Mouse (Mus musculus) ES-Bruce4 (cell line): Measurements from ENCODE around the gene Zfp760.

Experiments used
- CTCF ChIP-seq: IDR thresholded peaks from one replicate; pipeline ENCODE4 v1.8.1; 2011; ENCODE audit warnings: low read depth, low read length
- POLR2A ChIP-seq: IDR thresholded peaks from one replicate; pipeline ENCODE4 v1.8.1; 2011; ENCODE audit warnings: low read length; ENCODE audit not compliant: insufficient read depth

GRCm38 (mm10) chr17:21770336-21770735, 62.8 kb downstream of the Zfp760 start:
- TF ChIP-seq POLR2A: no peak
- no peak for TF ChIP-seq CTCF
